Mouse (Mus musculus) thymus, adult 2 months (tissue): ENCODE data around the gene Nfya.

Source experiments
- CTCF ChIP-seq: fragments of 200-500 bp; IDR thresholded peaks from 2 replicates; pipeline ENCODE4 v1.5.1; 2012; ENCODE audit warnings: mild to moderate bottlenecking, control low read depth, low read length, moderate library complexity, borderline replicate concordance; ENCODE audit not compliant: control insufficient read depth, poor library complexity, insufficient read depth; ENCODE audit errors: extremely low read depth
- POLR2A ChIP-seq: fragments of 200-500 bp; IDR thresholded peaks from 2 replicates; pipeline ENCODE4 v1.6.1; 2012; ENCODE audit warnings: mild to moderate bottlenecking, low read length, control low read depth, moderate library complexity; ENCODE audit not compliant: control insufficient read depth, poor library complexity, insufficient read depth; ENCODE audit errors: extremely low read depth

- no peak for TF ChIP-seq CTCF
- TF ChIP-seq POLR2A: no peak
Observed at GRCm38 (mm10) chr17:48416425-48417195, 6.9 kb upstream of the Nfya start.
